Mouse (Mus musculus) liver, adult 2 months (tissue): ENCODE measurements around the gene Exosc8. TPM values are rescaled to one million over a fixed set of nuclear protein-coding genes. Genes with fewer than 3 reads are reported as not detected.
A peak's percentile ranks its signal among the peaks of the same experiment; 100 is the strongest.

ENCODE experiments used
- DNase-seq: peaks from one replicate; pipeline ENCODE4 v3.0.0-alpha.2; 2011; ENCODE audit warnings: low read depth, low spot score; ENCODE audit errors: extremely low read depth
- H3K27ac ChIP-seq: fragments of 200-500 bp; replicated peaks from 2 replicates; pipeline ENCODE4 v1.5.1; 2012; ENCODE audit warnings: low read depth, mild to moderate bottlenecking, control low read depth, inconsistent platforms, low read length; ENCODE audit not compliant: insufficient read depth
- H3K27me3 ChIP-seq: fragments of 200-500 bp; 2 replicates; pipeline ENCODE4 v1.6.1; 2012; ENCODE audit warnings: mild to moderate bottlenecking, moderate library complexity, low read length, inconsistent platforms; ENCODE audit not compliant: control insufficient read depth, insufficient read depth
- H3K36me3 ChIP-seq: fragments of 200-500 bp; 2 replicates; pipeline ENCODE4 v1.6.1; 2012; ENCODE audit warnings: low read length, inconsistent platforms; ENCODE audit not compliant: control insufficient read depth, insufficient read depth
- H3K4me1 ChIP-seq: fragments of 200-500 bp; 2 replicates; pipeline ENCODE4 v1.6.1; 2011; ENCODE audit warnings: low read length; ENCODE audit not compliant: control insufficient read depth, insufficient read depth
- H3K4me3 ChIP-seq: fragments of 200-500 bp; 2 replicates; pipeline ENCODE4 v1.5.1; 2011; ENCODE audit warnings: low read depth, mild to moderate bottlenecking, control low read depth, low read length, moderate library complexity; ENCODE audit not compliant: insufficient read depth
- H3K79me2 ChIP-seq: fragments of 200-500 bp; 2 replicates; pipeline ENCODE4 v1.6.1; 2012; ENCODE audit warnings: inconsistent platforms, mild to moderate bottlenecking, low read length, moderate library complexity; ENCODE audit not compliant: control insufficient read depth, insufficient read depth
- H3K9ac ChIP-seq: fragments of 200-500 bp; 2 replicates; pipeline ENCODE4 v1.6.1; 2012; ENCODE audit warnings: low read depth, mild to moderate bottlenecking, control low read depth, inconsistent platforms, low read length
- CTCF ChIP-seq: fragments of 200-500 bp; IDR thresholded peaks from 2 replicates; pipeline ENCODE4 v1.5.1; 2011; ENCODE audit warnings: low read depth, low read length, control low read depth
- POLR2A ChIP-seq: fragments of 200-500 bp; IDR thresholded peaks from 2 replicates; pipeline ENCODE4 v1.6.1; 2011; ENCODE audit warnings: low read length, control low read depth; ENCODE audit not compliant: insufficient read depth; ENCODE audit errors: extremely low read depth
- WGBS: fragments of 180-500 bp; shearing (Covaris S2); methylation state at CpG from one replicate; pipeline ENCODE4 v1.1.7; 2018; 5-methylcytosine and 5-hydroxymethylcytosine counted together
- polyA plus RNA-seq: library from polyadenylated mRNA; depleted of rRNA; stranded (reverse); fragments of >200 nt; gene quantifications from 2 replicates; pipeline ENCODE4 v1.2.3, GENCODE M21; 2012
- total RNA-seq: library from RNA; depleted of rRNA; stranded (reverse); fragments of >200 nt; gene quantifications from 2 replicates; pipeline ENCODE4 v1.2.3, GENCODE M21; 2014

Gene Exosc8
- total and polyA plus RNA-seq, 2 experiments: 10.1 to 17.4 TPM

DNA sequence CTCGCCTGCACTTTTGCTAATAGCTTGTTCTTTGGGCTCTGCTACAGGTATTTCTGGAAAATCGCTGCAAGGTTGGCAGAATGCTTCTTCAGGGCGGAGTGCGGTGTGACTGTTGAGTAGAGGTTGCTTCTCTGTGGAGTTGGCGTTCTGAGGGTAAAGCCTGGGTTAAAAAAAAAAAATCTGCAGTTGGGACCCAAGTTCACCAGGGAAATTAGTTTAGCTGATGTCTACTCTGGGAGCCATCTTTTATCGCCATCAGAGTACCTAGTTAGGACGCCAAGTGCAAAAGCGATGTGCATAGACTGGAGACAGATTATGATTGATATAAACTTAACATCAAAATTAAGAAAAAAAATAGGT is 42.2 kb downstream of the Exosc8 start:
- DNase-seq: peak; percentile 58

DNA sequence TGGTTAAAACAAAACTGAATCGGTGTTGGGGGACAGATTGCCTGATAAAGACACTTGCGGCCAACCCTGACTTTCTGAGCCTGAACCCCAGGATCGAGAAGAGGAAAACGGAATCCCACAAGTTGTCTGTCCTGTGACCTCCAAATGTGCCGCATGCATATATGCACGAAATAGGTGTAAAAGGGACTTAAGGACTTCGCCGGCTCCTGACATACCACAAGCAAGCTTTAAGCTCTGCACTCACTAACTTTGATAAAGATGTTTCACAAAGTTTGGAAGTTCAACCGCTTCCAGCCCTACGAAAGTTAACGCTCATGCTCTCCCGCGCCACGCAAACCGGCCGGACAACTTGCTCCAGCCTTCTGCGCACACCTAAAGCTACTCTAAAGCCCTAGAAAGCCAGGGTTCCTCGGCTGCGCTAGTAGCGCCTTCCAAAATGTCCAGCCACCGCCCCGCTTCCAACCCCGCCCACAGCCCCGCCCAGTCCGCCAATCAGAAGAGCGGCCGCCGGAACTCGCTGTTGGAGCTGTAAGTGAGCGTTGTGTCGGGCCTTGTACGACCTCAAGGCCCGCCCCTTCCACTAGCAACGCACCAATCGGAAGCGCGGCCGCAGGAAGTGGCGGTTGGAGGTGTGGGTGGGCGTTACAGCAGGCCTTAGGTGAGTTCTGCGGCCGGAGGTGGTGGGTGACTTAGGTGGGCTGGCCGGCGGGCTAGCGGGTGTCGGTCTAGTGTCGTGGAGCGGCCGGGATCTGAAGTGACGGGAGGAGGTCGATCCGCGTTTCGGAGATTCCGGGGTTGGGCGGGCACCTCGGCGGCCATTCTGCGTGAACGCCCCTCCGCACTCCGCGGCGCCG is 42.8 kb downstream of the Exosc8 start, which contains the start of gene Supt20:
Gene Supt20 (plus strand): TSS at position 606 of the 854 bp plus-strand sequence.
- peak; percentile 88 for DNase-seq
- 1% methylated on average over 65 of the region's 65 CpGs for WGBS
- TF ChIP-seq CTCF (no peak), POLR2A (peak; percentile 53)

More for the DNA sequence above, 42.2 kb downstream of the Exosc8 start:
- peak overlapping the region; percentile 73 for H3K27ac ChIP-seq
- peaks cover 24% of the 10 kb centered on the region for H3K36me3 ChIP-seq
- peak overlapping the region; percentile 92 for H3K4me3 ChIP-seq
- H3K4me1 ChIP-seq: peaks cover 1% of the 10 kb centered on the region; the same call in 1 of the 2 replicates
- H3K27me3 ChIP-seq: no peaks in the 10 kb centered on the region
- H3K79me2 ChIP-seq: no peaks in the 10 kb centered on the region
- 0% methylated on average over 8 of the region's 8 CpGs for WGBS
- H3K9ac ChIP-seq: peak overlapping the region; percentile 80
- TF ChIP-seq POLR2A (no peak), CTCF (no peak)

DNA sequence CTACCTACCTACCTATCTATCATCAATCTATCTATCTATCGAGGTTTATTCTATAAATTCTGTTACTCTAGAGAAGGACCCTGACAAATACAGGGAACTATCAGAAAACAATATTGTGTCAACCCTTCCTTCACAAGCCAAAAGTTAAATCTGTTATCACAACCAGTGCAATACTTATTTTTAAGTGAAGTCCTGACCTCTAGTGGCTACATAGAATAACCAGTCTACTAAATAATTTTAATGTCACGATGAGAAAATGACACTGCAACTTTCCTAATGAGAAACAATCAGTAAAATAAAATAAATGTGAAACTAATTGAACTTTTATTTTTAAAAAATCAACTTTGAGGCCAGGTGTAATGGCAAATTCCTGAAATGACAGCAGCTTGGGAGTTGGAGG is 46.1 kb downstream of the Exosc8 start:
- TF ChIP-seq POLR2A: no peak
- TF ChIP-seq CTCF: peak; percentile 24; the same call in 1 of the 2 replicates
- no peak for DNase-seq
- Histone ChIP-seq H3K9ac (no peak overlapping the region), H3K4me3 (no peak overlapping the region), H3K36me3 (no peaks in the 10 kb centered on the region), H3K27me3 (no peaks in the 10 kb centered on the region), H3K4me1 (peaks cover 1% of the 10 kb centered on the region; the same call in 1 of the 2 replicates), H3K79me2 (no peaks in the 10 kb centered on the region), H3K27ac (no peak overlapping the region)
- 26% methylated on average over 2 of the region's 2 CpGs for WGBS

More for the DNA sequence above, 42.8 kb downstream of the Exosc8 start, which contains the start of gene Supt20:
- peaks cover 1% of the 10 kb centered on the region; the same call in 1 of the 2 replicates for H3K4me1 ChIP-seq
- H3K4me3 ChIP-seq: peak within 1 kb of the TSS; percentile 92
- H3K36me3 ChIP-seq: peaks cover 21% of the 10 kb centered on the region
- H3K27me3 ChIP-seq: no peaks in the 10 kb centered on the region
- H3K27ac ChIP-seq: peak within 1 kb of the TSS; percentile 73
- H3K79me2 ChIP-seq: no peaks in the 10 kb centered on the region
- H3K9ac ChIP-seq: peak within 1 kb of the TSS; percentile 80

DNA sequence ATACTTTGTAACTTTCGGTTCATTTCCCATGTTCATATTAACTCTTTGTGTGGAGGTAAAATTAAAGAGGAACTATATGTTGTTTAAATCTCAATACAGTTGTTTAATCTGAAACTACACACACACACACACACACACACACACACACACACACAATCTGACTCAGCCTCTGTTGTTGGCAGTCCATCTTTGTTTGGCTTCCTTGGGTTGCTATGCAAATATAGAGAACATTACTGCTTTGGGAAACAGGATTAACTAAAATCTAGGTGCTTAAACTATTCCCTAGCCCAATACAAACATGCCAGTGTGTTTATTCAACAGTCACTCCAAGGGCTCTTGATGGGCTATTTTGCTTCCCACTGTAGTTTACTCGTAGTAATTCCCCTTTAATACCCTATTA is 47.9 kb downstream of the Exosc8 start:
- Histone ChIP-seq H3K4me1 (no peaks in the 10 kb centered on the region; the same call in 1 of the 2 replicates), H3K4me3 (no peak overlapping the region), H3K27ac (no peak overlapping the region), H3K9ac (no peak overlapping the region), H3K27me3 (no peaks in the 10 kb centered on the region), H3K36me3 (no peaks in the 10 kb centered on the region), H3K79me2 (no peaks in the 10 kb centered on the region)
- WGBS: 33% methylated on average over 2 of the region's 2 CpGs
- no peak for DNase-seq
- TF ChIP-seq POLR2A (no peak), CTCF (no peak)

DNA sequence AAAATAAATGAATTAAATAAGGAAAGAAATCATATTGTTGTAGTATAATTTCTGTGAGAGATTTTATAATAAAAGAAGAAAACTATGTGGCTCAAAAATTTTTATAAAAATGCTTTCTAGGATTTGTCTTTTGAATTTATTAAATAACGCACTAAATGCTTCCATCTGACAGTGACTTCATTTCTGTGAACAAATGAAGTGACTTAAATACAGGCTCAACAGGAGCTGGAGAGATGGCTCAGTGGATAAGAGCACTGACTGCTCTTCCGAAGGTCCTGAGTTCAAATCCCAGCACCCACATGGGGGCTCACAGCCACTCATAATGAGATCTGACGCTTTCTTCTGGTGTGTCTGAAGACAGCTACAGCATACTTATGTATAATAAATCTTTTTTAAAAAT is 50.0 kb downstream of the Exosc8 start:
- DNase-seq: no peak
- Histone ChIP-seq H3K9ac (no peak overlapping the region), H3K27me3 (no peaks in the 10 kb centered on the region), H3K36me3 (no peaks in the 10 kb centered on the region), H3K4me3 (no peak overlapping the region), H3K27ac (no peak overlapping the region), H3K79me2 (no peaks in the 10 kb centered on the region), H3K4me1 (peaks cover 5% of the 10 kb centered on the region; the same call in 1 of the 2 replicates)
- no peak for TF ChIP-seq CTCF
- TF ChIP-seq POLR2A: no peak
- 97% methylated on average over 3 of the region's 3 CpGs for WGBS
